Mouse (Mus musculus): Measurements from ENCODE around the gene Zcchc14.
"Not testable (repeated sequence)": the region's sequence is repeated elsewhere in the genome, so short reads cannot be mapped to it uniquely, and the experiment has no call there.

The Zcchc14 gene

DNA sequence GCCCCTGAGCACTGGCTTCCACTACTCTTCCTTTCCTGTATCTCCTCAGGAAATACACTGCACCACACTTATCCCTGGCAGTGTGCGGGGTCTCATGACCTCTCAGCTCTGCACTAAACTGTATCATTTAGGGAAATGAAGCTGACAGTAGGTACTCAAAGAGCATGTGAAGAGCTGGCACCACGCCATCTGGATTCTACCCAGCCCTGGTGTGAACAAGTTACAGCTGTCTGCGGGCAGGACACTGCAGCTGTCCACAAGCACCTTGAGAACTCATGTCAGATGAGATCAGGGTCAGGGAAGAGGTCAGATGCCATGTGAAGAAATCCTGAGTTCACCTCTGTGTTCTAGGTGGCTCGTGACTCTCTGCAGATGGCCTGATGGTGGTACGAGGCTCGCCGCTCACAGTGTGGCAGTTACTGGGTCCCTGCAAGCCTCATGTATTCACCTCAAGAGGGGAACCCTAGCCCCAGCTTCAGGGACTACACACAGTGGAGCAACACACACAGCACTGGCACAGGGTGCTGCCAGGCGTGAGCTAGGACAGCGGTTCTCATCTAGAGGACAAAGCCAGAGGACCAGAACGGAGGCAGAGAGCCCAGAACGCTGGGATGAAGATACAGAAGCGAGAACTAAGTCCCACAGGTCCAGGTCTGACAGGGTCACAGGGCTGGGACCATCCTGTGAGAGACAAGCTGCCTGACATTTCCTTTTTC is 31.7 kb downstream of the Zcchc14 start:
- no peak for DNase-seq

DNA sequence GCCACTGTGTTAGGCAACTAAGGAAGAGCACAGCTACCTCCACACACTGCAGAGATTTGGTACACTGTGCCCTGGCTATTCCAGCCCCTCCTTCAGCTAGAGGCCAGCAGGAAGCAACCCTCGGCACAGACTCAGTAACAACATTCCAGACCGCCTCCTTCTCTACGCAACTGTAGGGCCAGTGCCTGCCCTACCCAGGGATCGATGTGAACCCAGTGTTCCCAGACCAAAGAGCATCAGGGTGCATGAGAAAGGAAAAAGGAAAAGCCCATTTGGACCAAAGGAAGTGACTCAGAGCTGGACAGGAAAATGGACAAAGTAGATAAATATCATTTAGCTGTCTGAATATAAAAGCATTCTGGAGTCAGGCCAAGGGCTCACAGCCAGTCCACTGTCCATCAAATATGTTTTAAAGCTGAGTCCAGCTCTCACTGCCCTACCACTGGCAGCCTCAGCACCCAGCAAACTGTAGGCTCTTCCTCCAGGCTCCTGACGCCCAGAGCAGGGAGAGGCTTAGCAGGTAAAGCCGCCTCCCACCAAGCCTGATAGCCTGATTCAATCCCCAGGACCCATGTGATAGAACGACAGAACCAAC is 33.2 kb downstream of the Zcchc14 start:
- no peak for DNase-seq

DNA sequence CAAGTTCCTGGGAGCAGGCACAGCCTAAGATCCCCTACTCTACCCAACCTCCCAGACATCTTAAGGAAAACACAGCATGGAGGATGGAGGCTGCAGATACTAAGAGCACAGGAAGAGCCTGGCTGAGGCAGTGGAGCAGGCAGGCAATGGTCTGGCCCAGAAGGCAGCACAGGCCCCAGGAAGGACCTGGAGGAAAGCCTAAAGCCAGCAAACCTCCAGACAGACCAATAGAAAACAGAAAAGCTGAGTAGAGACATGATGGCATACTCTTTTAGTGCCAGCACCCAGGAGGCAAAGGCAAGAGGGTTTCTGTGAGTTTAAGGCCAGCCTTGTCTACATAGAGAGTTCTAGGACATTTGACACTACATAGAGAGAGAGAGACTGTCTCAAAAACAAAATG is 39.3 kb downstream of the Zcchc14 start:
- DNase-seq: no peak

DNA sequence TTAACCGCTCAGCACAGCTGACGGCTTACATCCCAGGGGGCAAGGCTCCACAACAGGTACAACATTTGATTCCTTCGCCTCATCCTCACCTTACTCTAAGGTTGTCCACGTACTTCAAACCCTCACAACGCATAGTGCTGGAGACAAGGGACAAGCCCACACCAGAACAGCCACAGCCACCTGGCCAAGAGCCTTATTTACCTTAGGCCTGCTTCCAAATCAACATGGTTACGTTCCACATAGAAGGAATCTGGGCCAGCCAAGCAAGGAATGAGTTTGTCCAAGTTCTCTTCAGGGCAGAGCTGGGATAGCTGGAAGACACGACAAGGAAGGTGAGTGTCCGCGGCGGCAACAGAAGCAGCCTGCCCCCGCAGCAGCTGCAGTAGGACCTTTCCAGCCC is 42.8 kb downstream of the Zcchc14 start:
- DNase-seq: no peak

DNA sequence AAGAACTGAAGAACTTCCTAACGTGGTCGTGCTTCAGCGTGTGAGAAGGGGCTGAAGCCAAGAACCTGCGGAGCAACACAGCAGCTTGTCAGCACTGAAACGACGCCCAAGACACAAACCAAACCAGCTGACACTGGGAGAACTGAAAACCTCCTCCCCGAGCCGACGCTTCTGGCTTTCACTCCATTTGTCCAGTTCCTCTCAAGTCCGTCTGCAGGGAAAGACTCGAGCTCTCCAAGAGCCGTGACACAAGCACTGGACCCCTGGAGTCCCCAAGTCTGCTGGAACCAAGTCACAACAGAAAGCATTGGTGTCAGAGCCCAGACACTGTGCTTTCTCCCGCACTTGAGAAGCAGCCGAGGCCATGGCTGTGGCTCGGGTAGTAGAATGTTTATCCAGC is 43.5 kb downstream of the Zcchc14 start:
- no peak for DNase-seq

DNA sequence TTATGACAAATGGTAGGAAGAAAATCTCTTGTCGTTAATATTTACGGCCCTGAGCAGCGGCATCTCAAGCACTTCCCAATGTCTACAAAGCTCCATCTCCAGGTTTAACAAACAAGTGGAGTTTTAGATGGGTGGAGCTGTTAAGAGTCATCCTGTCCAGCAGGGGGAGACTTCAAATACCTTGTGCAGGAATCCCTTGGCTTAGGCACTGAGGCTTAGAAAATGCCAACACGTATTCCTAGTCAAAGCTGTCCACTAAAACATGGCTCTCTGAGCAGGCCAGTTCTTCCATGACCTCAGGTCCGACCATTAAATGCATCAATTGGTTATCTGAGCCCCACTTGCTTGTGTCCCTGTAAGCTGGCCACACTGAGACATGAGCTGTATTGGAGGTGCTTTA is 45.0 kb downstream of the Zcchc14 start:
- no peak for DNase-seq

DNA sequence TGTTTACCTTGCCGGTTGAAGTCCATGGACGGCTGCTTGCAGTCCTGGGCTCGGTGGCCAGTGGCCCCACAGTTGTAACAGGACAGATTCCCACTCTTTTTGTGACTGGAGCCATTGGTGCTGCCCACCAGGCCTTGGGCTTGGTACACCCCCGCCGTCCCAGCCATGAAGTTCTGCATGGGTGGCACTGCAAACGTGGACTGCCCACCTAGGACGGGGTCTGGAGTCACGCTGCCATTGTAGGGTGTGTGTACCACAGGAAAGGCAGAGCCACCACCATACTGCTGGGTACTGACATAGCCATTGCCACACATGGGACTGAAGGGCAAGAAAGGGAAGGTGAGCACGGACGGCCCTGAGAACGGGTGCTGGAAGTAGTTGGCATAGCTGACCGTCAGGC is 48.9 kb downstream of the Zcchc14 start:
- DNase-seq: no peak

DNA sequence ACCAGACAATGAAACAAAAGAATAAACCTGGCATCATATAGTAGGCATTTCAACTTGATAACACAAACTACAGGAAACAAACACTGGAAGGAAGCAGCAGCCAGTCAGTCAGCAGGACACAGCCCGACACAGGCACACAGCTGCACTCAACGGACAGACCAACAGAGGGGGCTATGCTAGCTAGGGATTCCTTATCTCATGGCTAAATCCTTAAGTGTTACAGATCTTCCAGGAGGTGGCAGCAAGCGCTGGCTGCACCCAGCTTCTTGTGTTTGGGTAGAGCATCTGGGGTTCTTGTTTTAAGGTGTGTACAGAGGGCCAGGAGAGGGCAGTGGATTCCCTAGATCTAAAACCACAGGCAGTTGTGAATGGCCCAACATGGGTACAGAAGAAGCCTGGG is 49.8 kb downstream of the Zcchc14 start:
- DNase-seq: peak; percentile 44 to 57

DNA sequence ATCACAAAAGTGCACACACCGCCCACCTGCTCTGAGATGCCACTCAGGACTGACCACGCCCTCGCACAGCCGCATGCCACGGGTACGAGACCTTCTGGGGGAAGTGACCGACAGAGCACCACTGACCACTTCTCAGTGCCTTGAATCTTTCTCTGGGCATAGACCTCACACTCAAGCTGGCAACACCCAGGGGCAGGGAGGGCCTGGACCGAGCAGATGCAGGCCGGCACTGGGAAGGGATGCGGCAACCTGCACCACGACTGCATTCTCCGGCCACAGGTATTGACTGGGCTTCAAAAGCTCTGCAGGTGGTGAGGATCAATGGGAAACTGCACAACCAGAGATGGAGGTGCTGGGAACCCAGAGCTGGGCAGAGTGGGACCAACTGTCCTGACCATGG is 50.3 kb downstream of the Zcchc14 start:
- DNase-seq: no peak

DNA sequence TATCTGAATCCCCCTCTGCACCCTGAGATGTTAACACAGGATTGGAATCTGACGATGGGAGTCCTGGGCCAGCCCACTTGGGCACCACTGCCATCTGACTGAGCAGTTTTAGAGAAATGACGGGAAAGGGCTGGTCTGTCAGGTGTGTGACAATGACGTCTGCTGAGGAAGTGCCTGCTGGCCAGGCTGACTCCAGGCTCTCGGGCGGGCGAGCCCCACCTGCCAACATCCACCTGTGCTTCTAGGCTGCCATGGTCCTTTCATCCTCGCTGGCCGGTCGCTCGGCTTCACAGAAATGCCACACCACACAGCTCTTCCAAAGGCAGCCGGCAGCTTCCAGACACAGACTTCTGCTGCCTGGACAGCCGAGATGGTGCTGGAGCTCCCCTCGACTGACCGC is 52.9 kb downstream of the Zcchc14 start:
- DNase-seq: no peak

DNA sequence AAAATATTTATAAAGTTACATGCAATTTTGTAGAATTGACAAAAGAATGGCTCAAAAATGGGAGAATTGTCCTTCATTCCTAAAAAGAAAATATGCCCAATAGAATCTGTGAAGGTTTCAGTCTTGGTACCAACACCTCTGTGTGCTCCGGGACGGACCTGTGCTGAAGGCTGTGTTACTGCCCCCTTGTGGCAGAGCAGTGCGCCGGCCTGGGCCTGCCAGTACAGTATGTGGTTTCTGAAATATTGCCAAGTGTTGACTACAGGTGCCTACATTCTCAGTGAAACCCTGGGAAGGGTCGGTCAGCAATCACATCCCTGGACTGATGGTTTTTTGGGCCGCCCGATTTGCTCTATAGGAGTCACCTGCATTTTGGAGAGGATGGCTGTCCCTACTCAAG is 53.8 kb downstream of the Zcchc14 start:
- peak; percentile 87 to 88 for DNase-seq

DNA sequence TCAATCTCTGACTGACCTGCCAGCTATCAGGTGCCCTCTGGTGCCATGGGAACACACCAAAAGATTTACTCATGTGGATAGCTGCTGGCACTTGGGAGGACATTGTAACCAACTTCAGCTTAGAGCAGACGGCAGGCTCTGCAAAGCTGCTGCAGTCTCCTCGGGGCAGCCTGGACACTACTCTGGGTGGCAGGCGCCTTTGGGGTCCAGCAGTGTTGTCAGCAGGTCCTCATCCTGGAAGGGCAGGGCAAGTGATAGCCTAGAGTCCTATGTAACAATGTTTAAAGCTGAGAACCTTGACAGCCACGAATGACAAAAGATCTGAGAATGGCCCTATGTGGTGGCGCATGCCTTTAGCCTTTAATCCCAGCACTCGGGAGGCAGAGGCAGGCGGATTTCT is 54.5 kb downstream of the Zcchc14 start:
- DNase-seq: no peak

DNA sequence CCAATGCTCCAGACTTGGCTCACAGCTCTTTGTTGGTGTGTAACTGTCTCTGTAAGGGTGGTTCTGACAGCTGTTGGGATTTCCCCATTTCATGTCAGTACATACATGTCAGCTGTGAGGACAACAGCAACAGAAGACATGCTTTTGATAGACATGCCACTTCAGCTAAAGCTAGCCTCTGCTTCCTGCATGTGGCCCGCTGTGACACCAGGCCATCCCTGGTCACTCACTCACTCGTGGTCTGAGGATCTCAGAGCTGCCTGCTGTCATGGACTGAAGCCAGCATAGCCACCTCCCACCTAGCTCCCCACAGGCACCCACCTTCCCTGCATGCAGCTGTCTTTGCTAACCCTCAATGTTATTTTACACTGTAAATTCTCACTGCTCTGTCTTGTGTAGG is 55.2 kb downstream of the Zcchc14 start:
- DNase-seq: not testable (repeated sequence)

DNA sequence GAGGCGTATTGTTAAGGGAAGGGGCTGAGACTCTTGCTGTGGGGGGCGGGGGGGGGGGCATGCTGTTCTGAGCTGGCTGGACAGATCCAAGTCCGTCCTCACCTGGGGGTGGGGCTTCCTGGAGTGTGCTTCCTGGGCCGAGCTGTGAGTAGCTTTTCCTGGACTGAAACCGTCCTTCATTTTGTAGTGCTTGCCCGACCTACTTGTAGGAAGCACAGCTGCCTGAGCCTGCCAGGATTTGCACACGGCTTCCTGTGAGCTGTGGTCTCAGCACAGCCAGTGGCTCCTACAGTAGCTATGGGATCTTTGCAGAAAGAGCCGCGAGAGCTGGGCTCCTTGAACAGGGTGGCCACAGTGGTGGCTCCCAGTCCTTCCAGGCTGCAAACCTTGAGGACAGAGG is 58.7 kb downstream of the Zcchc14 start:
- DNase-seq: no peak

DNA sequence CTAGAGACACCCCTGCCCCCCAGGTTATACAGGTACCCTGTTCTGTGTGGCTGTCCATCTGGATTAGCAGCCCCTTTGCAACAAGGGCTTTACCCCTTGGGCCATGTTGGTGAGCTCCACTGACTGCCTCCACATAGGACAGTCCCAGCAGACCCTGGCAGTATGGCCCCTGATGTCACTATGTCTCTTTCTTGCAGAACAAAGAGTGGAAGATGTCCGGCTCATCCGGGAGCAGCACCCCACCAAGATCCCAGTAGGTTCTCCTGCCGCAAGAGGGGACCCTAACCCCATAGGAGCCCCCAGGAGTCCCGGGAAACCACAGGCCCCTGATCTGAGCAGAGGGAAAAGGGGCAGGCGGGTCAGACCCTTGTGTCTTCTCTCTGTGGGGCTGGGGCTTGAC is 59.4 kb downstream of the Zcchc14 start:
- DNase-seq: no peak

DNA sequence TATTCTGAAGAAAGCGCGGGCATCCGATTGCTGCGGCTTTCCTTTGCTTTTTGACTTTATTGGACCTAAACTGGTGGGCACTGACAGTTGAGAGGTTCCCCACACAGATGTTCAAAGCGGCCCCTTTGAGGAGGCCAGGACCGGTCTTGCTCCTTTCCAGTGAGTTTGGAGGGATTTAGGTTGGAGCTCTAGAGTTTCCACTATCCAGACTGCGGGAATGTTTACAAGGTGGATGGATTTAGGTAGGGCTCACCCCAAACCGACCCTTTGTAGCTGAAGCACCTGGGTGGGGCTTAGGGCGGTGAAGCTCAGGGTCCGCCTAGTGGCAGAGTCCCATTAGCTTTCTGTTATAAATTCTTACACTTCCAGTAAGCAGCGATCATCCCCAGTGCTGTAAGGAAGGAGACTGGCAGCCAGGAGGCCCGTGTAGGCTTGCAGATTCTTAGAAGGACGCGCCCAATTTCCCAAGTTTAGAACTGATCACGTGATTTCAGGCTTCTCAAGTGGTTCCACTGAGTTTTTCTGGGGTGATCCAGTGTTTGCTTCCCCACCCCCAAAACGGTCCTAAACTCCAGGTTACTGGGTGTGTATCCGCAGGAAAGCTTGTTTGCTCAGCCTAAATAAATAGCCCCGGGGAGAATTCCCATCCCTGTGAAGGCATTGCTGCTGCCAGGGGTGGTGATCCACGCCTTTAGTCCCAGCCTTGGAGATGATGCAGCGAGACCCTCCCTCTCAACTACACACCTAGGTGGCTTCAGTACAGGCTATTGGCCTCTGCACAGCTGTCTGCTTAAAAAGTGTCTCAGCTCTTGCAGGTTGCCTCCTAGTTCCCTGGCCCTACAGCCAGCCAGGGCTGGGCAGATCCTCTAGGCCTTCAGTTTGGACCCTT is 61.3 kb downstream of the Zcchc14 start:
- DNase-seq: peak; percentile 61 to 68

DNA sequence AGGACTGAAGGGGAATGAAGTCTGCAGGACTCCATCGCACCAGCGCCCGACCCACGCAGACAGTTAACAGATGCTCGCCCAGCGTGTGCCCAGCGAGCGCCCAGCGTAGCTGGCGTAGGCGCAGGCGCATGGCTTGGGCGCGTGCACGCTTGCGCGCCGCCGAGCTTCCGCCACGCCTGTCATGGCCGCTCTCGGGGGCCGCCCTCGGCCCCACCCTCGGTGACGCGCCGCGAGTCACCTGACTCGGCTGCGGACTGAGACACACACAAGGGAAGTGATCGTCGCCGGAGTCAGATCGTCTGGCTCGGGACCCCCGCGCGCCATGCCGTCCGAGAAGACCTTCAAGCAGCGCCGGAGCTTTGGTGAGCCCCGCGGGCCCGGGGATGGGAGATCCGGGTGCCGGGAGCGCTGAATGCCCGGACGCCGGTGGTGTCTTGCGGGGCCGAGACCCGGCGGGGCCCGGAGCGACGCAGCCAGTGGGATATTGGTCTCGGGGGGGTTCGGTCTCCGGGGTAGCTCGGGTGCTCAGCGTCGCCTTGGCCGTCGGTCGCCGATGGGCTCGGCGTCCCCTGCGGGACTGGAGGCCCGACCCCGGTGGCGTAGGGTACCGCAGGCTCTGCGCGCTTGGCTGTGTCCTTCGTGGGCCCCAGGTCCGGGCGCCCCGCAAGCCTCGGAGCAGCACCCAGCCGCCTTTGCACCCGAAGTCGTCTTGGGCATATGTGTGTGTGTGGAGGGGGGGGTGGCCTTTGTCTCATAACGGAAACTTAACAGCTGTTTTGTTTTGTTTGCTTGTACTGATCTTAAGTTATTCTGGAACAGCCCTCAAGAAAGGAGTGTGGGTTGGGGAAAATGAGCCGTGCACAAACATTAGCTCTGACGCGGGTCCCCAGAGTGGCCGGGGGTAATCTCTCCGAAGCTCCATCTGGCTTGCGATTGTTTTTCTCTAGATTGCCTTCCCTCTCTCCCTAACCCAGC is 62.2 kb downstream of the Zcchc14 start, which contains the start of gene Map1lc3b:
Gene Map1lc3b (plus strand): TSS at position 159 of the 975 bp plus-strand sequence.
- DNase-seq: peak; percentile 98 to 99

DNA sequence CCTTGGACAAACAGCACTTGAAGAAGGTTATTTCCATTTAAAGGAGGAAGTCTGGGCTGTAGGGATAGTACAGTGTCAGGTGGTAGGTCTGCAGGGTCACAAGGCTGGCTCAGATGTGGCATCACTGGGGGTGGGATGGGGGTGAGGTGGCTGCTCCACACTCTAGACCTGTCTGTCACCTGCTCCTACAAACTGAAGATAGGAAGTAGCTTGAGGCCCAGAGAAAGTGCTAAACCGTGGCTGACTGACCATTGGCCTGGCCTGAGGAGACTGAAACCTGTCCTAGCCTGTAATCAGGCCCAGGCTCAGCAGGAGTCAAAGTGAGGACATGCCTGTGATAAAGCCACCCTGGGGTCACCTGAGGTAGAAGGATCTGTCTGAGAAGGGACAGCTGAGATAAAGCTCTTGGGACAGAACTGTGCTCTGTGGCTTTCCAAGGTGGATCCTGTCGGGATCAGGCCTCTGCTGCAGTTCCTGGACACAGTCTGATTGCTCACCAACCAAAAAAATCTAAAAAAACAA is 63.4 kb downstream of the Zcchc14 start:
- DNase-seq: no peak

DNA sequence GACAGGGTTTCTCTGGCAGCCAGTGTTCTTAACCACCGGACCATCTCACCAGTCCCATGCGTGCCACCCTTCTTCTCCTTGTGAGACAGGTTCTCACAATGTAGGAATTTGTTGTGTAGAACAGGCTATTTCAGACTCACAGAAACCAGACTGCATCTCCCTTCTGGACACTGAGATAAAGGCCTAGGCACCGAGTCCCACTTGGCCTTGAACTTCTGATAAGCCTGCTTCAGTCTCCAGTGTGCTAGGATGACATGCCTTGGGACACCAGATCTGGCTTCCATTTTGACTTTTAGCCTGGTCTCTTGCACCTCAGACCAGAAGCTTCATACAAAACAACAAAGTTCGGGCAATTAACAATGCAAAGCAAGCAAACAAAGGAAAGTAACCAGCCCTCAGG is 64.0 kb downstream of the Zcchc14 start:
- no peak for DNase-seq

DNA sequence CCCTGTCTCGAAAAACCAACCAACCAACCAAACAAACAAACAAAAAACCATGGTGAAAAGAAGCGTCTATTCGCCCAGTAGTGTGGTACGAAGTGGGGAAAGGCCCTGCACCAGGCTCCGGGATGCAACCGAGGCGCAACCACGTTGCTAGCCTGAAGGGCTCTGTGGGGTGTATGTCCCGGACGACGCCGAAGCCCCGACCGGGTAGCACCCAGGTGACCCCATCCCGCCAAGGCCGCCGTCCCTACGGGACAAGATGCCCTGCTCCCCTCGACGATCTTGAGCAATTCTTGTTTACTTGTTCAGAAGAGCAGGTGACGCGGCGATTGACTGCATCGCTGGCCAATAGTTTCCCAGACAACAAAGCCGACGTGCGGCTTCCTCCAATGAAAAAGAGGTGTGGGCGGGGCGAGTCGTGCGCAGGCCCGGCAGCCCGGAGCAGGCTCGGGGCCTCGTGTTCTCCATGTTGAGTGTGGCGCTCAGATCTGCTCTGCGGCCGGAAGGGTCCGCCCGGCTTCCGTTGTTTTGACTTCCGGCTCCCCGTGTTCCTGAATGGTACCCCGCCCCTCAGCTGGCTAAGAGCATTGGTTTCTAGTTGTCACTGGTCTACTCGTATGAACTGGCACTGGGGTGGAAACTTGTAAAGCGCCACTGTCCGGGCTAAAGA is 67.4 kb downstream of the Zcchc14 start:
- peak; percentile 99 for DNase-seq

DNA sequence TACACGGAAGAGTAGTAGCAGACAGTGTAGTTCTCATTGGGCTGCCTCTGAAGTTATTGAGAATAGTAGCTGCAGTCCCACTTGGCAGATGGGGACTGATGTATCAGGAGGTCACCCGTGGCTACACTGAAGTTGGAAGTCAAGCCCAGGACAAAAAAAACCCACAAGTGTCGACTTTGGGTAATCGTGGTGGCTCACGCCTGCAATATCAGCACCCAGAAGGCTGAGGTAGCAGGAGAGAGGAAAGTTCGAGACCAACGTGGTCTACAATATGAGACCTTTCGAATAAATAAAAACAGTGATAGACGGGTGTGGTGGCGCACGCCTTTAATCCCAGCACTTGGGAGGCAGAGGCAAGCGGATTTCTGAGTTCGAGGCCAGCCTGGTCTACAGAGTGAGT is 68.0 kb downstream of the Zcchc14 start:
- DNase-seq: no peak

DNA sequence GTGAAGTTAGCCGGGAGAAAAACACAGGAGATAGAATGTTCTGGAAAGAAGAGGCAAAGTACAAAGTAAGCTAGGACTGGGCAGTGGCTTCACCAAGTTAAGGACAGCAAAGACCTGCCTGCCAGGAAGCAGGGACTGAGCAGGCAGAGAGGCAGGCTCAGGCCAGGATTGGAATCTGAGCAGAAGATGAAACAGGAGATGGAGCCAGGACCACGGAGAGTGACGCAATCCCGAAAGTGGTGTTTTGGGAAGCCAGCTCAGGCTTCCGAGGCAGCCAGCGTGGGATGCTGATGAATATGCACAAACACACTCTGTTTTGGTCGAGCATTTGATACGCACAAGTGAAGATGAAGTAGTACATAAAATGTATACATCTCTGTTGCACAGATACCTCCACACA is 69.0 kb downstream of the Zcchc14 start:
- DNase-seq: no peak

Data from B cell, adult 2 months (primary cell).